Mouse (Mus musculus) small intestine, adult 2 months (tissue): ENCODE results near the gene Phc3. TPM values are rescaled to one million over a fixed set of nuclear protein-coding genes. Genes with fewer than 3 reads are reported as not detected.
A peak's percentile ranks its signal among the peaks of the same experiment; 100 is the strongest.

ENCODE experiments used
- H3K27ac ChIP-seq: fragments of 200-500 bp; 2 replicates; pipeline ENCODE4 v1.5.1; 2012; ENCODE audit warnings: low read depth, low read length, control low read depth, inconsistent platforms; ENCODE audit not compliant: insufficient read depth
- H3K27me3 ChIP-seq: fragments of 200-500 bp; 2 replicates; pipeline ENCODE4 v1.6.1; 2012; ENCODE audit warnings: mild to moderate bottlenecking, moderate library complexity, low read length, inconsistent platforms; ENCODE audit not compliant: control insufficient read depth, insufficient read depth
- H3K36me3 ChIP-seq: fragments of 200-500 bp; 2 replicates; pipeline ENCODE4 v1.6.1; 2012; ENCODE audit warnings: mild to moderate bottlenecking, low read length, control low read depth, inconsistent platforms; ENCODE audit not compliant: control insufficient read depth, insufficient read depth
- H3K4me1 ChIP-seq: fragments of 200-500 bp; 2 replicates; pipeline ENCODE4 v1.6.1; 2012; ENCODE audit warnings: low read length, inconsistent platforms, mixed read lengths; ENCODE audit not compliant: control insufficient read depth, insufficient read depth, insufficient read length
- H3K4me3 ChIP-seq: fragments of 200-500 bp; 2 replicates; pipeline ENCODE4 v1.5.1; 2012; ENCODE audit warnings: low read depth, mild to moderate bottlenecking, control low read depth, inconsistent platforms, low read length, moderate library complexity
- CTCF ChIP-seq: fragments of 200-500 bp; IDR thresholded peaks from 2 replicates; pipeline ENCODE4 v1.5.1; 2012; ENCODE audit warnings: low read depth, mild to moderate bottlenecking, control low read depth, inconsistent platforms, low read length, moderate library complexity, mixed read lengths; ENCODE audit not compliant: insufficient replicate concordance, insufficient read length; ENCODE audit errors: extremely low read depth
- POLR2A ChIP-seq: fragments of 200-500 bp; IDR thresholded peaks from 2 replicates; pipeline ENCODE4 v1.6.1; 2012; ENCODE audit warnings: low read depth, mild to moderate bottlenecking, control low read depth, inconsistent platforms, low read length, moderate library complexity
- WGBS: fragments of 180-500 bp; shearing (Covaris S2); methylation state at CpG from one replicate; pipeline ENCODE4 v1.1.7; 2018; 5-methylcytosine and 5-hydroxymethylcytosine counted together
- polyA plus RNA-seq: library from polyadenylated mRNA; depleted of rRNA; stranded (reverse); fragments of >200 nt; gene quantifications from 2 replicates; pipeline ENCODE4 v1.2.3, GENCODE M21; 2012

The Phc3 gene
- polyA plus RNA-seq, 1 experiment = 21.8 TPM

DNA sequence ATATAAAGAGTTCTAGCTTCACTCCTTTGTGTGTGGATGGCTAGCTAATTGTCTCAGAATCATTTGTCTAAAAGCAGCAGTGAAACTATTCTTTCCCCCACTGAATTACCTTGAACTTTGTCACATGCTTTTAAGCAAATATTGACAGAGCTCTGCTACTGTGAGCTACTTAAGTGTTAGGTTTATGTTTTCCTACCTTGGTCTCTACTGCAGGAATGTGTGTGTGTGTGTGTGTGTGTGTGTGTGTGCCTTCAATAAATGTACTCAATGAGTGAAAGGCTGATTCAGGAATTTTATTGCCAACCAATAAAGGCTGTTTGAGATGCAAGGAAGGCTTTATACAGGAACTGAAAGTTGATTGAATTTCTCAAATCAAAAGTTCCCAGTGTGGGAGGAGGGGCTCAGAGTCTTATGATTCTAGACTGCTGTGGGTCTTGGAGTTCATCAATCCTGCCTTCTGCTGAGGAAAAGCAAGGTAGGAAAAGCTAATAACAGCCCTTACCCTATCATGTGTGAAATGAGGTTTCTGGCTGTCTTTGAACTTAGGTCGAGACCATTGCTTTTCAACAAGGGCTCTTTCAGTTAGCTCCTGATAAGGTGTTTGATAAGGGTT, 7.9 kb upstream of the Phc3 start:
- H3K4me1 ChIP-seq = peaks cover 15% of the 10 kb centered on the region; the same call in 1 of the 2 replicates
- no peak overlapping the region for H3K4me3 ChIP-seq
- H3K27ac ChIP-seq = peak overlapping the region; percentile 84
- 14% methylated on average over 1 of the region's 1 CpGs for WGBS
- H3K27me3 ChIP-seq = no peaks in the 10 kb centered on the region
- TF ChIP-seq CTCF (no peak), POLR2A (no peak)
- no peaks in the 10 kb centered on the region for H3K36me3 ChIP-seq

DNA sequence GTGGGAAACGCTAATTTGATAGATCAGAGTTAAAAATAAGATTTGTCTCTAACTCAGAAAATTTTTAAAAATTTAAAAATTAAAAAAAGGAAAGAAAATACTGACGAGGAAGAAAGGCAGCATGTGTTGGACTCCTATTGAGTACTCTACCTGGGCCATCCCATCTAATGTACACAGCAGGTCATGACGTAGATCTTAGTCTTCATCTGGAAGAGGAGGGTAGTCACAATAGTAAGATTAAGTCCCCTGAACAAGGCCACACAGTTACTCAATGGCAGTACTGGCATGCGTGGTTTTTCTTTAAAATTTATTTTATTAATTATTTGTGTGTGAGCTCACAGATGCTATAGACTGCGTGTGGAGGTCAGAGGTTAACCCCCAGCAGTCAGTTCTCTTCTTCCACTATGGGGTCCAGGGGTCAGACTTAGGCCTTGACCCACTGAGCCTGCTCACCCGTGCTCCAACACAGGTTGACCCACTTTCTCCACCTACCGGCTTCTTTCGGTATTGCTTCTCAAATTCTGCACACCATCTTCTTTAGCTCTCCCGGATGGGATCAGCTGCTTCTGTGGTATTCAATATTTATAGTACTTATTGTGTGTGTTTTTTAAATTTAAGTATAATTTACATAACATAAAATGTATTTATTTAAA, 6.0 kb upstream of the Phc3 start:
- Histone ChIP-seq H3K27ac (no peak overlapping the region), H3K4me1 (peaks cover 5% of the 10 kb centered on the region; the same call in 1 of the 2 replicates), H3K27me3 (no peaks in the 10 kb centered on the region), H3K4me3 (no peak overlapping the region), H3K36me3 (no peaks in the 10 kb centered on the region)
- 45% methylated on average over 9 of the region's 9 CpGs for WGBS
- TF ChIP-seq POLR2A = no peak
- TF ChIP-seq CTCF = peak; percentile 80; the same call in 1 of the 2 replicates

GRCm38 (mm10) chr3:30968531-30969092, 603 bp downstream of the Phc3 start:
- TF ChIP-seq CTCF (no peak), POLR2A (no peak)
- WGBS = under 1% methylated on average over 54 of the region's 54 CpGs
- 0 out of 2 replicates have a peak, but pooled peaks cover 3% of the 10 kb centered on the region for H3K4me1 ChIP-seq
- peaks cover 13% of the 10 kb centered on the region for H3K36me3 ChIP-seq
- no peaks in the 10 kb centered on the region for H3K27me3 ChIP-seq
- peak overlapping the region; percentile 55 for H3K27ac ChIP-seq
- H3K4me3 ChIP-seq = peak overlapping the region; percentile 98

- 84% methylated on average over 13 of the region's 13 CpGs for WGBS
- Histone ChIP-seq H3K36me3 (peaks cover 32% of the 10 kb centered on the region), H3K4me1 (0 out of 2 replicates have a peak, but pooled peaks cover 3% of the 10 kb centered on the region), H3K27ac (no peak overlapping the region), H3K27me3 (no peaks in the 10 kb centered on the region), H3K4me3 (no peak overlapping the region)
- no peak for TF ChIP-seq CTCF
- no peak for TF ChIP-seq POLR2A
Measured at GRCm38 (mm10) chr3:30965644-30966043, 3.6 kb downstream of the Phc3 start.

DNA sequence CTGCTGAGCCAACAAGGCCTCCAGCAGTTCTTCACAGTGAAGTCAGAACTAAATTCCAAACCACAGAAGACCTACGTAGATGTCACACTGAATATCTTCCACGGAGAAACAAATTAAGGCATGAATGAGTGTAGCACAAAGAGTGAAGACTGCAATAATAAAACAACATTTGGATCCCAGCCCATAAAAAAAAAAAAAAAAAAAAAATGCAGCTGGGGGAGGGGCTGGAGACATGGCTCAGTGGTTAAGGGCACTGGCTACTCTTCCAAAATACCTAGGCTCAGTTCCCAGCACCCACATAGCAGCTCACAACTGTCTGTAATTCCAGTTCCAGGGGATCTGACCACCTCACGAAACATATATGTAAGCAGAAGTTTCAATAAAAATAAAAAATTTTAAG, 5.0 kb downstream of the Phc3 start:
- TF ChIP-seq CTCF = no peak
- no peak for TF ChIP-seq POLR2A
- H3K4me3 ChIP-seq = no peak overlapping the region
- WGBS = 78% methylated on average over 3 of the region's 3 CpGs

GRCm38 (mm10) chr3:30963100-30963499, 6.1 kb downstream of the Phc3 start:
- TF ChIP-seq CTCF (no peak), POLR2A (no peak)
- WGBS = 94% methylated on average over 4 of the region's 4 CpGs
- H3K27ac ChIP-seq = no peak overlapping the region
- peaks cover 52% of the 10 kb centered on the region for H3K36me3 ChIP-seq
- no peak overlapping the region for H3K4me3 ChIP-seq
- peaks cover 6% of the 10 kb centered on the region; the same call in 1 of the 2 replicates for H3K4me1 ChIP-seq
- no peaks in the 10 kb centered on the region for H3K27me3 ChIP-seq

More for the DNA sequence above, 5.0 kb downstream of the Phc3 start:
- H3K4me1 ChIP-seq = peaks cover 6% of the 10 kb centered on the region; the same call in 1 of the 2 replicates
- H3K27ac ChIP-seq = no peak overlapping the region
- H3K36me3 ChIP-seq = peaks cover 43% of the 10 kb centered on the region
- H3K27me3 ChIP-seq = no peaks in the 10 kb centered on the region
